Comparison of ENCODE assay signal across 7 mouse cellular contexts in genomic region chr12:81796541-81796940, GRCm38 (mm10). TPM values are rescaled to one million over a fixed set of nuclear protein-coding genes. Genes with fewer than 3 reads are reported as not detected.
DNase-seq lines count a peak whose midpoint lies in the region.

No protein-coding gene starts in this region.

- DNase-seq in ES-CJ7 (ENCODE audit: low read depth, low spot score), result peak; percentile 57
- DNase-seq in adrenal gland, adult 2 months, result peak; percentile 76
- peak; percentile 68 for DNase-seq in embryo, embryonic 11.5 days (ENCODE audit: low read depth, low spot score)
- DNase-seq in heart, postnatal 10 days, result peak; percentile 84 to 93
- DNase-seq in layer of hippocampus, postnatal 36 days, result peak; percentile 76 to 84
- peak; percentile 80 for DNase-seq in mesoderm, embryonic 11.5 days (ENCODE audit: low read depth, low spot score)
- DNase-seq in spleen, adult 18-20 months, result peak; percentile 48 to 84

- intact Hi-C loops in heart, postnatal 10 days (cut with DNase I), result loop anchor here (1.0 to 5.0 kb wide), 2 partner anchors 119 to 171 kb away; no protein-coding TSS in a partner anchor

RNA-seq across cellular contexts. Expression of gene Map3k9, which starts 15.6 kb away (rescaled TPM):
- 1 to 10 TPM in 1 of 2 experiments, under 1 TPM in 1; 0.81 to 4.2 TPM for total RNA-seq in adrenal gland, adult 2 months (2021)
- 1.3 and 2.1 TPM in 2 replicates for polyA plus RNA-seq in adrenal gland, adult 2 months (2012; rRNA removed)
- total RNA-seq in heart, postnatal 10 days (2021), result under 1 TPM; 0.26 to 0.45 TPM
- 10 to 100 TPM; 29.6 to 33.0 TPM for total RNA-seq in layer of hippocampus, postnatal 36 days (2021)

Comparison
In these comparisons a context has a peak if more than half of its experiments do, and no peak if none do; other contexts are left out.
1. Peak in every context shown above with its lines: DNase-seq.
2. RNA of gene Map3k9, which starts 15.6 kb away (total RNA-seq): 29.6 to 33.0 TPM in layer of hippocampus, postnatal 36 days; 0.81 to 4.2 TPM in adrenal gland, adult 2 months and 0.26 to 0.45 TPM in heart, postnatal 10 days; every median in the first group is over 4 times any median in the second.